Mouse (Mus musculus) lung, postnatal 0 days (tissue): ENCODE results near the gene Syngr4.

Source experiments
- CTCF ChIP-seq: IDR thresholded peaks from 2 replicates; pipeline ENCODE4 v1.5.1; 2016; ENCODE audit warnings: antibody characterized with exemption, mild to moderate bottlenecking
- EP300 ChIP-seq: IDR thresholded peaks from 2 replicates; pipeline ENCODE4 v1.6.1; 2016; ENCODE audit warnings: antibody characterized with exemption, mild to moderate bottlenecking, control low read depth

GRCm38 (mm10) chr7:45897258-45897757, 794 bp upstream of the Syngr4 start:
- TF ChIP-seq CTCF (no peak), EP300 (no peak)
